Mouse (Mus musculus) telencephalon, adult 2 months (tissue): ENCODE measurements at regions not wholly inside any gene's neighbourhood (a gene's known extent, or its start where the extent isn't known, plus 50 kb on each side); places are given as distances from the start of the nearest gene placed in this dataset.

Experiments
- DNase-seq: peaks from one replicate; pipeline ENCODE4 v3.0.0-alpha.2; 2011; ENCODE audit warnings: low read depth, low spot score

GRCm38 (mm10) chr1:120667776-120668175 lies 65.6 kb downstream of the En1 start:
- DNase-seq = no peak

- DNase-seq = no peak
Measured at GRCm38 (mm10) chr1:120683532-120684245, 81.5 kb downstream of the En1 start.

- no peak for DNase-seq
Measured at GRCm38 (mm10) chr1:120685650-120686244, 83.5 kb downstream of the En1 start.

- DNase-seq = no peak
Measured at GRCm38 (mm10) chr1:120691571-120691970, 89.4 kb downstream of the En1 start.

GRCm38 (mm10) chr1:120698189-120698588 lies 96.0 kb downstream of the En1 start:
- no peak for DNase-seq

DNA sequence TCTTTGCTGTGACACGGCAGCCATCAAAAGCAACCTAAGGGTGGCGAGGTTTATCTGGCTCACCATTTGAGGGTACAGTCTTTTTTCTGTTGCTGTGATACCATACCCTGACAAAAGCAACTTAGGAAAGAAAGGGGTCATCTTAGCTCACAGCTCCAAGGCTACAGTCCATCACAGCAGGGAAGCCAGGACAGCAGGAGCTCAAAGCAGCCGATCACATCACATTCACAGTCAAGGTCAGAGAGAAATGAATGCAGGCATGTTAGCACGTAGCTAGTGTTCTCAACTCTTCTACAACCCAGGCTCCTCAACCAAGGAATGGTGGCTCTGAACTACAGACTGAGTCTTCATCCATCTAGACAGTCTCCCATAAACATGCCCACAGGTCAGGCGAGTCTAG lies 102.0 kb downstream of the En1 start:
- DNase-seq = no peak

GRCm38 (mm10) chr1:120706011-120706410 lies 103.8 kb downstream of the En1 start:
- DNase-seq = no peak

- peak; percentile 26 for DNase-seq
Measured at GRCm38 (mm10) chr1:120708511-120708910, 106.3 kb downstream of the En1 start.

- DNase-seq = no peak
Measured at GRCm38 (mm10) chr1:120715105-120715877, 113.1 kb downstream of the En1 start.

DNA sequence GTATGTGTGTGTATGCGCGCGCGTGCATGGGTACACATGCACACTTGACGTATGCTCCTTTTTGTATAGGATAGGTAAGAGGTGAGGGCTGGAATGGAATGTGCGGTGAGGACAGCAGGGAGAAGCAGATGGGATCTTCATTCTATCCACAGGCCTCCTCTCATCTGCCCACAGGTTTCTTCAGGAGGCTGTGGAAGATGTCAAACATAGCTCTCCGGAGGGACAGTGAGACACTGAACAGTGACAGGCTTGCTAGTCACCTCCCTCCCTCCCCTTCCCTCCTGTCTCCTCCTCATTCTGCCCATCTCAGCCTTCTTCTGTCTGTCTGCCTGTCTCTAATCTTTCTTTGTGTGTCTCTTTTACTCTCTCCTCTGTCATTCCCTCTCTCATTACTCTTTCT lies 124.6 kb downstream of the En1 start:
- DNase-seq = peak; percentile 27

DNA sequence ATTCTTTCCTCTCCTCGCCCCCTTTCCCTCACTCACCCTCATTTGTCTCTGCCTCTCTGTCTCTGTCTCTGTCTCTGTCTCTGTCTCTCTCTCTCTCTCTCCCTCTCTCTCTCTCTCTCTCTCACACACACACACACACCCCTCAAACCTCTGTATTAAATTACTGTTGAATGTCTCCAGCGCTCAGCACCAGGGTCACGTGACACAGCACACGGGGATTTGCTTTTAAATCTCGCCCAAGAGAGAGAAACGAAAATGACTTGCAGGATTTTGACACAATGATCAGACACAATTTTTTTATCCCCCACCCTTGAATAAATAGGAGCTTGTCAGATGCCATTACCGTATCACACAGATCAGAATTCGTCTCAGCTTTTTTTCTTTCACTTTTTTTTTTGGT lies 125.2 kb downstream of the En1 start:
- DNase-seq = no peak

- peak; percentile 18 for DNase-seq
Measured at GRCm38 (mm10) chr1:120732003-120732402, 129.8 kb downstream of the En1 start.

DNA sequence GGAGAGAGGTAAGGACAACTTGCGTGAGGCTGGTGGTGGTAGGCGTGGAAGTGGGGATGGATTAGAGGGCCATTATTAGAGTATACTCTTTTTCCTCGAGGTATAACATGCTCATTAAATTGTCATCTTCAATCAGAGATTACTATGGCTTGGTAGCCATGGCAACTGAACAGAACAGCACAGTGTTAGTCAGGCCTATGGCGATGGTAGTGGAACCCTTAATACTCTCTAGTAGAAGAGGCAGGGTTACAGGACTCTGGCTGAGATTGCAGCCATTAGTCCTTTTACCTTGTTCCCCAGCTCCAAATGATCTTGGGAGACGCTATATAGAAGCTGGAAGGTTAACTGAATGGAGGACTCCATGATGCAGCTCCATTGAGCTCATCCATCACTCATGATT lies 131.5 kb downstream of the En1 start:
- no peak for DNase-seq

DNA sequence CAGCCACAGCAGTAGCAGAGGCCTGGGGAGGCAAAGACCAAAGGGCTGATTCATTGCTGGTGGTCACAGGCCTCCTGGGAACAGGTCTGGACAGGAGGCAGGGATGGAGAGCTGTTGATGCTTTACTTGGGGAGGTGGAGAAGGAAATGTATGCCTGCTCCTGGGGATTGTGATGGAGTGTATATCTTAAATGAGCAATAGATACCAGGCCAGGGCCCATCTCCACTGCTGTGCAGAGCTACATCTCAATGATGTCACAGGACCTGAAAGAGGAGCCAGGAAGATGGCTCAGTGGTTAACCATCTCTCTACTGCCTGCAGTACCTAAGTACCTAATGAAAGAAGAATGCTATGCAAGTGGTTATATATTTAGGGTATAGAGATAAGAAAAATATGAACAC lies 132.6 kb downstream of the En1 start:
- DNase-seq = no peak

GRCm38 (mm10) chr1:120739499-120739898 lies 137.3 kb downstream of the En1 start:
- no peak for DNase-seq

- DNase-seq = no peak
Measured at GRCm38 (mm10) chr1:120741091-120741740, 139.0 kb downstream of the En1 start.

GRCm38 (mm10) chr1:120748963-120749362 lies 146.7 kb downstream of the En1 start:
- DNase-seq = no peak

DNA sequence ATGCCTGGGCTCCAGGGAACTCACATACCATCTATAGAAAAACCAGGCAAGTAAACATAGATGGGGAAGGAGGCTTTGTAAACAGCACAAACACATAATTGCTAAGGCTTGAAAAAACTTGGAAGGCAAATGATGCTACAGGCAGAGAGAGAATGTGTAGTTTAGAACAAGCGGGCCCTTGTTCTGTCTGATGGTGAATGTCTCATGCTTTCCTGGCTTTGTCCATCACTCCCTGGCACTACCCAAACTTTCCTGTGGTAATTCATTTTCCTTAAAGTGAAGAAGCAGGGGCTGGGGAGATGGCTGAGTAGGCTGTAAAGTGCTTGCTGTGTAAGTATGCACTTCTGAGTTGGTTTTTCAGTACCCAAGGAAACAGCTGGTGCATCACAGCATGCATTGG lies 151.2 kb downstream of the En1 start:
- DNase-seq = no peak

DNA sequence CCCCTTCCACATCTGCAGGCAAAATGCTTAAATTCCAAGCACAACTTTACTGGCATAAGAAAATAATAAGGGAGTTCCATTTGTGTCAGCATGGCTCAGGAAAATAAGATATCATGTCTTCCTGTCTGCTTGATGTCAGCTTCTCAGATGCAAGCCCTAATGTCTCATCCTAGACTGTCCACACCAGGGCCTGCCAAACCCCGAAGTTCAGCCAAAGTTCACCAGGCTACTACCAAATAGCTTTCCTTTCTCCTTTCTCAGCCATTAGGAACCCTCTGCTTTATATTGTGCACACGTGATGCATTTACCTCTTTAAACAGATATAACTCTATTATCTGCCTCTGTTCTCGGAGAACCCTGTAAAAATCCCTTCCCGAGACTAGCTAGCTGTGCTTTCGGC lies 152.1 kb downstream of the En1 start:
- DNase-seq = no peak

DNA sequence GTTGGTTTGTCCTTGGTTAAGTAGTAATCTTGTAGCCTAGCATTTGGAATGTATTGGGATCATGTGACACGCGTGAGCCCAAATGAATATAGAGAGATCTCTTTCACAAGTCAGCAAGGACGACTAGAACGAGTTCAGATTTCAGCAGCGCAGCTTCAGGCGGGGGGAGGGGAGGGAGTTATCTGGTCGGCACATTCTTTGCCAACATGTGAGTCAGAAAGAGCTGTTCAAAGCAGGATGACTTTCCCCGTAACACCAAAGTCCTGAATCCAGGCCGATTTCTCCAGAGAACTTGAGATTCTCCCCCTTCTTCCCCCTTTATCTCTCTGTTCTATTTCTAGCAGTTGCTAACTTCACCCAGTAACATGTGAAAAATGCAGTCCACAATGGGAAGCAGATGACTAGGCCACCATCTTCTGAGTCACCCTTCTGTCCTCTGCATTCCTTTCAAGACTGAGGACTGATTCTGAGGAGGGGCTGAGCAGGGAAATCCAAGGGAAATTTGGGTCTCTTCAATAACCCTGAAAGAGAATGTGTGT lies 155.1 kb downstream of the En1 start:
- DNase-seq = no peak

DNA sequence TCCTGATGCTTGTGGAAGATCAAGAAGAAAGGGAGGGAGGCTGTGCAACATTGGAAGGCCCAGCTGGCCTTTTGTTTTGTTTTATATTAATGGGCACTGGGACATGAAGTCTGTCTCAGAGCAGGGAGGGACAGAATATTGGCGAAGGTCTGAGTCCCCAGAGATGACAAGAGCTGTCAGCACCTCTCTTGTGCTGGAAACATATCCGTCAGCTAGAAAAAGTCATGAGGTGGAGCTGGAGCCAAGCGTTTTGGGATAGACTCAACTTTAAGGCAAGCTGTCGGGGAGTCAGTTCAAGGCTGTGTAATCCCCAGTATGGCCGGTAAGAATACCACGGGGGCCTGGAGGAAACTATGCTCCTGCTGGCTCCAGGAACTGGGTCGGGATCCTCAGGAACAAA lies 156.0 kb downstream of the En1 start:
- DNase-seq = no peak

- no peak for DNase-seq
Measured at GRCm38 (mm10) chr1:120758762-120759161, 156.5 kb downstream of the En1 start.
